Mouse (Mus musculus) CH12.LX (cell line): ENCODE data around the gene 1700037H04Rik. TPM values are rescaled to one million over a fixed set of nuclear protein-coding genes. Genes with fewer than 3 reads are reported as not detected.

Experiments used
- DNase-seq: peaks from one replicate; pipeline ENCODE4 v3.0.0-alpha.2; 2013; ENCODE audit errors: extremely low read depth
- H3K27ac ChIP-seq: 2 replicates; pipeline ENCODE4 v1.5.1; 2012; ENCODE audit warnings: low read depth, mild to moderate bottlenecking, control low read depth, moderate library complexity; ENCODE audit not compliant: insufficient read depth
- H3K27me3 ChIP-seq: replicated peaks from 2 replicates; pipeline ENCODE3; 2012; ENCODE audit warnings: inconsistent platforms
- H3K36me3 ChIP-seq, 2 experiments: replicated peaks in 1 of 2; 2 replicates each; pipeline versions ENCODE3 to v1.6.1; 2012; ENCODE audit warnings: inconsistent platforms in 1 of 2, low read length in 1 of 2, mild to moderate bottlenecking in 1 of 2, mixed read lengths in 1 of 2, moderate library complexity in 1 of 2; ENCODE audit not compliant: control insufficient read depth in 1 of 2, insufficient read depth in 1 of 2
- H3K4me1 ChIP-seq, 2 experiments: 2 replicates each; pipeline ENCODE4 v1.6.1; 2012; ENCODE audit warnings: inconsistent platforms in 1 of 2, moderate library complexity in 1 of 2; ENCODE audit not compliant: insufficient read depth in 2 of 2, control insufficient read depth in 1 of 2
- H3K4me2 ChIP-seq: 2 replicates; pipeline ENCODE4 v1.6.1; 2012; ENCODE audit warnings: low read depth, mild to moderate bottlenecking, control low read depth; ENCODE audit not compliant: poor library complexity, insufficient read depth, severe bottlenecking
- H3K4me3 ChIP-seq, 3 experiments: fragments of 150-350 bp in 1 of 3; sonication (generic) in 1 of 3; replicated peaks in 1 of 3; 2 replicates each; pipeline versions ENCODE3 to v1.5.1; 2011 to 2012; ENCODE audit warnings: low read depth in 2 of 3, low read length in 2 of 3, mild to moderate bottlenecking in 2 of 3, moderate library complexity in 2 of 3, control low read depth in 1 of 3, improper control_type of control experiment in 1 of 3, inconsistent platforms in 1 of 3, mixed read lengths in 1 of 3; ENCODE audit not compliant: poor library complexity in 1 of 3
- H3K79me2 ChIP-seq: replicated peaks from 2 replicates; pipeline ENCODE4 v1.6.1; 2012; ENCODE audit warnings: mild to moderate bottlenecking, moderate library complexity; ENCODE audit not compliant: control insufficient read depth, poor library complexity, insufficient read depth, severe bottlenecking; ENCODE audit errors: extremely low read depth
- H3K9ac ChIP-seq: 2 replicates; pipeline ENCODE4 v1.6.1; 2012; ENCODE audit warnings: low read depth, mild to moderate bottlenecking, control low read depth, moderate library complexity; ENCODE audit not compliant: insufficient read depth
- H3K9me3 ChIP-seq: replicated peaks from 2 replicates; pipeline ENCODE3; 2012; ENCODE audit warnings: low read length, inconsistent platforms, mixed read lengths
- BHLHE40 ChIP-seq: IDR thresholded peaks from 2 replicates; pipeline ENCODE4 v1.6.1; 2011; ENCODE audit warnings: mild to moderate bottlenecking, low read depth, low read length, improper control_type of control experiment
- CHD1 ChIP-seq: IDR thresholded peaks from 2 replicates; pipeline ENCODE4 v1.6.1; 2012; ENCODE audit warnings: low read depth, low read length, improper control_type of control experiment, inconsistent platforms
- CHD2 ChIP-seq: IDR thresholded peaks from 2 replicates; pipeline ENCODE4 v1.6.1; 2011; ENCODE audit warnings: low read length, improper control_type of control experiment
- CTCF ChIP-seq, 2 experiments: IDR thresholded peaks in 1 of 2; conservative IDR thresholded peaks in 1 of 2; 2 replicates each; pipeline ENCODE4 v1.5.1; 2011 to 2012; ENCODE audit warnings: low read depth in 2 of 2, low read length in 2 of 2, improper control_type of control experiment in 1 of 2, inconsistent platforms in 1 of 2, mild to moderate bottlenecking in 1 of 2, moderate library complexity in 1 of 2
- ELF1 ChIP-seq: IDR thresholded peaks from 2 replicates; pipeline ENCODE4 v1.6.1; 2014; ENCODE audit warnings: low read depth, mild to moderate bottlenecking, inconsistent platforms, low read length, improper control_type of control experiment
- ETS1 ChIP-seq: conservative IDR thresholded peaks from 2 replicates; pipeline ENCODE4 v1.6.1; 2012; ENCODE audit warnings: low read depth, mild to moderate bottlenecking, inconsistent platforms, low read length, improper control_type of control experiment, moderate library complexity
- MAX ChIP-seq: IDR thresholded peaks from 2 replicates; pipeline ENCODE4 v1.6.1; 2011; ENCODE audit warnings: low read length, improper control_type of control experiment
- MEF2A ChIP-seq: IDR thresholded peaks from 2 replicates; pipeline ENCODE4 v1.6.1; 2014; ENCODE audit warnings: low read depth, mild to moderate bottlenecking, inconsistent platforms, low read length, improper control_type of control experiment, borderline replicate concordance
- MXI1 ChIP-seq: IDR thresholded peaks from 2 replicates; pipeline ENCODE4 v1.6.1; 2011; ENCODE audit warnings: mild to moderate bottlenecking, low read depth, low read length, improper control_type of control experiment
- MYC ChIP-seq: IDR thresholded peaks from 2 replicates; pipeline ENCODE4 v1.6.1; 2011; ENCODE audit warnings: low read depth, mild to moderate bottlenecking, improper control_type of control experiment, low read length
- PAX5 ChIP-seq: IDR thresholded peaks from 2 replicates; pipeline ENCODE4 v1.6.1; 2012; ENCODE audit warnings: low read length, inconsistent platforms, mixed read lengths
- POLR2A ChIP-seq: IDR thresholded peaks from 2 replicates; pipeline ENCODE4 v1.6.1; 2011; ENCODE audit warnings: low read depth, mild to moderate bottlenecking, improper control_type of control experiment, low read length
- POLR2AphosphoS2 ChIP-seq: IDR thresholded peaks from 2 replicates; pipeline ENCODE4 v1.6.1; 2011; ENCODE audit warnings: low read depth, low read length, improper control_type of control experiment
- RCOR1 ChIP-seq: conservative IDR thresholded peaks from 2 replicates; pipeline ENCODE4 v1.6.1; 2012; ENCODE audit warnings: low read depth, mild to moderate bottlenecking, inconsistent platforms, low read length, improper control_type of control experiment
- SIN3A ChIP-seq: IDR thresholded peaks from 2 replicates; pipeline ENCODE4 v1.6.1; 2012; ENCODE audit warnings: low read length, improper control_type of control experiment, inconsistent platforms
- USF1 ChIP-seq: IDR thresholded peaks from 2 replicates; pipeline ENCODE4 v1.6.1; 2014; ENCODE audit warnings: low read depth, mild to moderate bottlenecking, inconsistent platforms, low read length, improper control_type of control experiment
- ZKSCAN1 ChIP-seq: IDR thresholded peaks from 2 replicates; pipeline ENCODE4 v1.6.1; 2012; ENCODE audit warnings: low read depth, inconsistent platforms, low read length, improper control_type of control experiment, borderline replicate concordance
- ZNF384 ChIP-seq: IDR thresholded peaks from 2 replicates; pipeline ENCODE4 v1.6.1; 2012; ENCODE audit warnings: low read depth, low read length, improper control_type of control experiment, inconsistent platforms
- dilution Hi-C: fragments of 300-500 bp; cut with MboI; formaldehyde crosslinking; loops from 2 replicates; pipeline ENCODE4 v1.14.3; 2020; ENCODE audit warnings: low sequenced_read_pairs; ENCODE audit not compliant: extremely low pct_unique_long_range_greater_than_20kb, extremely low pct_ligation_motif_present
- in situ Hi-C: fragments of 300-500 bp; cut with MboI; formaldehyde crosslinking; loops from 3 replicates; pipeline ENCODE4 v1.14.3; 2019; ENCODE audit warnings: low sequenced_read_pairs, low pct_ligation_motif_present, low pct_unique_long_range_greater_than_20kb, mixed read lengths
- polyA plus RNA-seq: library from polyadenylated mRNA; unstranded; fragments of >175 nt; gene quantifications from 2 replicates; pipeline ENCODE4 v1.2.1, GENCODE M21; 2012; ENCODE audit warnings: low read depth; ENCODE audit not compliant: insufficient read length
- total RNA-seq, 2 experiments: library from RNA; depleted of rRNA; stranded (reverse); fragments of 300-350 nt in 1 of 2; fragments of >200 nt in 1 of 2; gene quantifications; 2 replicates each; pipeline ENCODE4 v1.2.3; 2012 to 2014

Gene 1700037H04Rik
- total and polyA plus RNA-seq, 3 experiments: 16.0 to 40.0 (median 36.5) TPM

GRCm38 (mm10) chr2:131206778-131207177 is 46.9 kb upstream of the 1700037H04Rik start, which contains the start of gene Ap5s1:
TSS of gene Ap5s1 (plus strand) at chr2:131207078.
- Histone ChIP-seq H3K36me3 (no peaks in the 10 kb centered on the region), H3K4me2 (no peak within 1 kb of the TSS), H3K79me2 (no peaks in the 10 kb centered on the region), H3K27ac (no peak within 1 kb of the TSS), H3K27me3 (no peaks in the 10 kb centered on the region), H3K9ac (no peak within 1 kb of the TSS), H3K4me1 (peaks cover 6 to 14% of the 10 kb centered on the region in 2 experiments; a peak in 3 of 4 replicates), H3K4me3 (no peak within 1 kb of the TSS), H3K9me3 (no peaks in the 10 kb centered on the region)
- in situ Hi-C loops: no loop called here
- dilution Hi-C loops: no loop called here
- TF ChIP-seq MYC (no peak), BHLHE40 (no peak), SIN3A (no peak), PAX5 (no peak), MXI1 (no peak), CHD2 (no peak), RCOR1 (no peak), MAX (no peak), CHD1 (no peak)
- no peak for DNase-seq

- no peaks in the 10 kb centered on the region for H3K27me3 ChIP-seq
- no peak overlapping the region for H3K4me3 ChIP-seq
- H3K36me3 ChIP-seq: peaks cover 0 to 9% of the 10 kb centered on the region in 2 experiments
- in situ Hi-C loops: no loop called here
- H3K27ac ChIP-seq: no peak overlapping the region
- no peaks in the 10 kb centered on the region for H3K79me2 ChIP-seq
- H3K9ac ChIP-seq: no peak overlapping the region
- no peak overlapping the region for H3K4me2 ChIP-seq
- peaks cover 9 to 17% of the 10 kb centered on the region in 2 experiments for H3K4me1 ChIP-seq
- H3K9me3 ChIP-seq: peaks cover 8% of the 10 kb centered on the region
- TF ChIP-seq ETS1: no peak
- no peak for TF ChIP-seq POLR2A
- TF ChIP-seq CTCF (conservative IDR thresholded peaks at IDR 0.05 in 1 of 2, IDR thresholded peaks at IDR 0.05 in 1 of 2; ENCODE audit: low read depth in 2 of 2, low read length in 2 of 2): no peak
- no peak for TF ChIP-seq POLR2AphosphoS2
- no peak for TF ChIP-seq MEF2A
- no peak for TF ChIP-seq ELF1
- TF ChIP-seq MAX: no peak
- TF ChIP-seq ZNF384: no peak
- no peak for TF ChIP-seq ZKSCAN1
- no peak for TF ChIP-seq PAX5
- no peak for TF ChIP-seq MYC
- TF ChIP-seq USF1: no peak
- dilution Hi-C loops: no loop called here
- DNase-seq: no peak
Observed at GRCm38 (mm10) chr2:131205521-131206182, 45.8 kb upstream of the 1700037H04Rik start.
